Mouse (Mus musculus) limb, embryonic 14.5 days (tissue): ENCODE data around the gene Nkiras2. TPM values are rescaled to one million over a fixed set of nuclear protein-coding genes. Genes with fewer than 3 reads are reported as not detected.

ENCODE experiments used
- ATAC-seq: fragments of 200-750 bp; cut with Nextera tagmentation; 2 replicates; pipeline ENCODE4 v1.8.0; 2017; ENCODE audit warnings: low read depth, moderate number of reproducible peaks, moderate TSS enrichment; ENCODE audit not compliant: low FRiP score
- DNase-seq: peaks from one replicate; pipeline ENCODE4 v3.0.0-alpha.2; 2015; ENCODE audit warnings: low spot score
- H3K27ac ChIP-seq: fragments of 300-500 bp; sonication (generic); replicated peaks from 2 replicates; pipeline ENCODE4 v1.5.1; 2014; ENCODE audit warnings: low read depth, mild to moderate bottlenecking, low read length, moderate library complexity, mixed read lengths
- H3K27me3 ChIP-seq: fragments of 300-500 bp; sonication (generic); 2 replicates; pipeline ENCODE4 v1.6.1; 2014; ENCODE audit warnings: low read length, mixed read lengths; ENCODE audit not compliant: control insufficient read depth, insufficient read depth
- H3K36me3 ChIP-seq: fragments of 300-500 bp; sonication (generic); 2 replicates; pipeline ENCODE4 v1.6.1; 2014; ENCODE audit warnings: mild to moderate bottlenecking, low read length, moderate library complexity, mixed read lengths; ENCODE audit not compliant: control insufficient read depth, insufficient read depth
- H3K4me1 ChIP-seq: fragments of 300-500 bp; sonication (generic); 2 replicates; pipeline ENCODE4 v1.6.1; 2014; ENCODE audit warnings: antibody characterized with exemption, low read length, mixed read lengths; ENCODE audit not compliant: control insufficient read depth, insufficient read depth
- H3K4me2 ChIP-seq: fragments of 300-500 bp; sonication (generic); replicated peaks from 2 replicates; pipeline ENCODE4 v1.6.1; 2014; ENCODE audit warnings: low read depth, mild to moderate bottlenecking, low read length, moderate library complexity; ENCODE audit not compliant: severe bottlenecking
- H3K4me3 ChIP-seq: fragments of 300-500 bp; sonication (generic); replicated peaks from 2 replicates; pipeline ENCODE4 v1.5.1; 2014; ENCODE audit warnings: low read length
- H3K9ac ChIP-seq: fragments of 300-500 bp; sonication (generic); 2 replicates; pipeline ENCODE4 v1.6.1; 2014; ENCODE audit warnings: mild to moderate bottlenecking, low read depth, low read length, moderate library complexity; ENCODE audit not compliant: severe bottlenecking
- H3K9me3 ChIP-seq: fragments of 300-500 bp; sonication (generic); 2 replicates; pipeline ENCODE4 v1.6.1; 2016; ENCODE audit warnings: low read length; ENCODE audit not compliant: control insufficient read depth
- POLR2A ChIP-seq: fragments of 200-500 bp; IDR thresholded peaks from 2 replicates; pipeline ENCODE4 v1.8.0; 2012; ENCODE audit warnings: inconsistent platforms, mild to moderate bottlenecking, moderate library complexity, borderline replicate concordance; ENCODE audit not compliant: insufficient read depth, insufficient read length; ENCODE audit errors: extremely low read depth
- WGBS: fragments of 180-500 bp; shearing (Covaris S2); extraction: QIAGEN DNeasy Blood & Tissue Kit; methylation state at CpG from one replicate; pipeline ENCODE4 v1.1.7; 2014; 5-methylcytosine and 5-hydroxymethylcytosine counted together
- polyA plus RNA-seq, 2 experiments: library from polyadenylated mRNA; depleted of rRNA in 1 of 2; stranded (reverse) in 1 of 2; unstranded in 1 of 2; fragments of >200 nt; fragmentation: Nextera tagmentation in 1 of 2; extraction: Ambion mirVana in 1 of 2; gene quantifications; 2 replicates each; pipeline versions ENCODE4 v1.2.1 to v1.2.3; 2012 to 2014

Nkiras2 gene
- polyA plus RNA-seq, 2 experiments, result 68.7 to 76.4 TPM

GRCm38 (mm10) chr11:100634530-100634929, 15.5 kb downstream of the Nkiras2 start:
- Histone ChIP-seq H3K27me3 (no peaks in the 10 kb centered on the region), H3K27ac (no peak overlapping the region)

DNA sequence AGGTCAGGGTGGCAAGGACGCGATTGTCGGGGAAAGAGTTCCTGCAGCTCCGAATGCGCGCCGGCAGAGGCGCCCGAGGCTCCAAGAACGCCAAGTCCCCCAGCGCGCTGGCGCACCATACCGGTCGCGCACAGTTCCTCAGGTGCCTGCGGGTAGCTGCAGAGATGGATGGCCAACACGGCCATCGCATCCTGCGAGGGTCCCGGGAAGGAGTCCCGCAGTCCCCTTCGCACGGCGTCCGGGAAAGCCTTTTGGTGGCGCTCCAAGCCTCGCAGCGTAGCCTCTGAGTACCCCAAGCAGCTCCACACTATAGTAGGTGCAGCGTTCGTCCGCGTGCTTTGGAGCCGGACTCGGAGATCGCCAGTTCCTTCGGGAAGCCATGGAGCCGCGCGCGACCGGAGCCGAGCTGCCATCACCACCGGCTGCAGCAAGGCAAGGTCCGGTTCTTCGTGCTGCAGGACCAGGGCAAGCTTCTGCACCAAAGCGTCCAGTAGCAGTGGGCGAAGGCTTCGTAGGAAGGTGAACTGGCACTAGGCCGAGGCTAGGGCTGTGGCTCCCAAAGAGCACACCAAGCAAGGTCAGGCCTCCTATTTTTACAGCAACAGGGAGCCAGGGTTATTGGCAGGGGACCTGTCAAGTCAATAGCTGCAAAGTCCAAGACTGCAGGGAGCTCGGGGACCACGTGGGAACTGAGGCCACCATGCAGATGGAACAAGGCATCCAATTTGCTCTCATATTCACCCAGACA, 21.3 kb downstream of the Nkiras2 start:
- peaks cover 14% of the 10 kb centered on the region for H3K27me3 ChIP-seq
- no peaks in the 10 kb centered on the region for H3K36me3 ChIP-seq
- no peaks in the 10 kb centered on the region for H3K9me3 ChIP-seq
- ATAC-seq (no peak; the same call in 1 of the 2 replicates), DNase-seq (peak; percentile 40)
- no peak overlapping the region for H3K27ac ChIP-seq
- peaks cover 10% of the 10 kb centered on the region for H3K4me1 ChIP-seq
- TF ChIP-seq POLR2A, result no peak
- WGBS, result 8% methylated on average over 51 of the region's 52 CpGs
- peak overlapping the region; percentile 26; the same call in 1 of the 2 replicates for H3K9ac ChIP-seq
- peak overlapping the region; percentile 32 for H3K4me3 ChIP-seq
- peak overlapping the region; percentile 72 for H3K4me2 ChIP-seq

More at GRCm38 (mm10) chr11:100634530-100634929, 15.5 kb downstream of the Nkiras2 start:
- no peaks in the 10 kb centered on the region for H3K9me3 ChIP-seq
- DNase-seq, result no peak
- ATAC-seq, result no peak
- H3K36me3 ChIP-seq, result no peaks in the 10 kb centered on the region
- no peaks in the 10 kb centered on the region for H3K4me1 ChIP-seq
- H3K4me2 ChIP-seq, result no peak overlapping the region
- TF ChIP-seq POLR2A, result no peak
- H3K4me3 ChIP-seq, result no peak overlapping the region
- WGBS, result 77% methylated on average over 7 of the region's 7 CpGs
- no peak overlapping the region for H3K9ac ChIP-seq

- TF ChIP-seq POLR2A, result no peak
- H3K36me3 ChIP-seq, result no peaks in the 10 kb centered on the region
- peak; percentile 54 for DNase-seq
- H3K27ac ChIP-seq, result no peak overlapping the region
- H3K27me3 ChIP-seq, result peaks cover 14% of the 10 kb centered on the region
- H3K4me3 ChIP-seq, result no peak overlapping the region
- H3K9ac ChIP-seq, result 0 out of 2 replicates have a peak overlapping the region, but pooled peaks have one; percentile 1
- no peak overlapping the region for H3K4me2 ChIP-seq
- 55% methylated on average over 15 of the region's 15 CpGs for WGBS
- H3K4me1 ChIP-seq, result peaks cover 10% of the 10 kb centered on the region
- no peaks in the 10 kb centered on the region for H3K9me3 ChIP-seq
- ATAC-seq, result no peak
These were observed 24.9 kb downstream of the Nkiras2 start for GRCm38 (mm10) chr11:100643612-100644575.

DNA sequence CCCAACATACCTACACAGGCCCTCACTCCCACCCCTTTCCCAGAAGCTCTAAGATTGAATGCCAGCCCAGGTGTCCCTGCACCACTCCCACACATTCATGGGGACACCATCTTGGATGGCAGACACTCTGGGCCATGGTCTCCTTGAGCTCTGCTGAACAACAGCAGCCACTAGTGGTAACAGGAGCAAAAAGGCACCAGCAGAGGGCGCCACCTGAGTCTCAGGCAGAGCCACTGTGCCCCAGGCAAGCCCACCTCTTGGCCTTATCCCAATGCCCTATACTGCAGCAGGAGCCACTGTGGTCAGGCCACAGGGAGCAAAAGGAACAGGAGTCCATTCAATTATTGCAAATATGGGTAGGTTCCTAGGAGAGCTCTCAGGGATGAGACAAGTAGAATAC, 27.2 kb downstream of the Nkiras2 start:
- 11% methylated on average over 1 of the region's 1 CpGs for WGBS
- no peak for TF ChIP-seq POLR2A
- peak; percentile 26 for DNase-seq
- H3K4me1 ChIP-seq, result peaks cover 10% of the 10 kb centered on the region
- no peaks in the 10 kb centered on the region for H3K36me3 ChIP-seq
- H3K9me3 ChIP-seq, result no peaks in the 10 kb centered on the region
- no peak overlapping the region for H3K9ac ChIP-seq
- ATAC-seq, result no peak
- no peak overlapping the region for H3K4me2 ChIP-seq
- no peak overlapping the region for H3K4me3 ChIP-seq
- peaks cover 14% of the 10 kb centered on the region; the same call in 1 of the 2 replicates for H3K27me3 ChIP-seq
- H3K27ac ChIP-seq, result no peak overlapping the region

DNA sequence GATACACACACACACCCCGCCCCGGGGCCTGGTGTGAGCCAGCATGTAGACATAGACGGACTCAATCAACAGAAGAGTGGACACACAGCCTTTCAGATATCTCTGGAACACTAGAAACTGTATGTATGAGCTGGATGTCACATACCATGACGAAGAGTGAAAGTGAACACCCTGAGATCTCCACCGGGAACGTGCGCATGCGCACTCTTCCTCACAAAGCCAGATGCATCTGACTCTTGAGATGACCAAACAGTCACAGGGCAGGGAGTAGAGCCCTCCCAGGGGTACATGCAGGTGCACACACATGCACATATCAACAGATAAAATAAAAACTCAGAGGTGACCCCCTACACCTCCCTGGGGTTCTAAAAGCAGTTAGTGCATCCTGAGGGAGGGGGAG, 29.4 kb downstream of the Nkiras2 start:
- Histone ChIP-seq H3K27ac (no peak overlapping the region), H3K36me3 (no peaks in the 10 kb centered on the region), H3K27me3 (peaks cover 19% of the 10 kb centered on the region; the same call in 1 of the 2 replicates)

More for the DNA sequence above, 29.4 kb downstream of the Nkiras2 start:
- peaks cover 10% of the 10 kb centered on the region for H3K4me1 ChIP-seq
- H3K4me2 ChIP-seq, result no peak overlapping the region
- no peak for DNase-seq
- H3K9ac ChIP-seq, result no peak overlapping the region
- no peak for TF ChIP-seq POLR2A
- ATAC-seq, result no peak
- no peak overlapping the region for H3K4me3 ChIP-seq
- 87% methylated on average over 8 of the region's 8 CpGs for WGBS
- no peaks in the 10 kb centered on the region for H3K9me3 ChIP-seq
